Mouse (Mus musculus): ENCODE measurements around the gene Ppp1r12a.
"Not testable (repeated sequence)": the region's sequence is repeated elsewhere in the genome, so short reads cannot be mapped to it uniquely, and the experiment has no call there.

Gene Ppp1r12a

DNA sequence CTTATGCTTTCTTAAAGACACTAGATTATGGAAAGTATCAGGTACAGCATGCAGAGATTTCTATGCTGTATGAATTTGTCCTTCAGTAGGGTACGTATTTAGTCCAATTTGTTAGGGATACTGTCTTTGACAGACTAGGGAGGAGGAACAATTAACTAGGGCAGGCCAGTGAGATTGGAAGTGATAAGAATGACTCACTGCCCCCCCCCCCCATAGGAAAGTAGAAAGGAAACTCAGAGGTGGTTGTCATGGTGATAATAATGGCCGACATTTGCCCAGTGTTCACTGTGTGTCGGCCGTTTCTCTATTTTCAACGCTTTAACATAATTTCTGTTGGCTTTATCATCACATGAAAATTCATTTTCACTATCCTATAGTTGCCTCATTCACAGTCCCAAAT lies 47.4 kb downstream of the Ppp1r12a start:
- DNase-seq, result no peak

DNA sequence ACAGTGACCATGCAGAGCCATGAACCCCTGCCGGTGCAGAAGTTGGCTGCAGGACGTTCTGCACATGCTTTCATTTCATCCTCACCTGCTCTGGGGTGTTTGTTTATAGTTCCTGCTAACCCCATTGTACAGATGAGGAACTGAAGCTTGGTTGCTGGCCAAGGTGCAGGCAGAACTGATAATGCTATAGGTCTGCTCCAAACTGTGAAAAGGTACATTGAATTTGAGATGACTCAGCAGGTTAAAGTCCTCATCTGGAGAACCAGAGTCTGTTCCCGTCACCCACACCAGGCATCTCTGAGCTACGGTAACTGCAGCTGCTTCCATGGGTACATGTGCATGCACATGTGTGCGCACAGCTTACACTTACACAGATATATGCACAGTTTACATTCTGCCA lies 62.4 kb downstream of the Ppp1r12a start:
- no peak for DNase-seq

DNA sequence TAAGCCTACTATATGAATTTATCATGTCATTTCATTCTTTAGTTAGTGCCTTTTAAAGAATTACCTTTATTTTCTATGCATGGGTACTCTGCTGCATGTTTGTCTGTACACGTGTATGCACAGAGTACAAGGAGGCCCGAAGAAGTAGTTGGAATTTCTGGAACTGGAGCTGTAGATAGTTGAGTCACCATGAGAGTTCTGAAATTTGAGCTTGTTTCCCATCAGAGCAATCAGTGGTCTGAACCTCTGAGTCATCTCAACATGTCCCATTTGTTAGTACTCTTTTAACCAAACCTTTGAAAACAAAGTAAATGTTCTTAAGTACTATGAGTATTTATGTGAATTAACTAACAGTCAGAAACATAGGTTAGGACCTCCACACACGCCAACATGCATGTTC lies 75.1 kb downstream of the Ppp1r12a start:
- no peak for DNase-seq

GRCm38 (mm10) chr10:108239061-108239460 lies 77.1 kb downstream of the Ppp1r12a start:
- no peak for DNase-seq

DNA sequence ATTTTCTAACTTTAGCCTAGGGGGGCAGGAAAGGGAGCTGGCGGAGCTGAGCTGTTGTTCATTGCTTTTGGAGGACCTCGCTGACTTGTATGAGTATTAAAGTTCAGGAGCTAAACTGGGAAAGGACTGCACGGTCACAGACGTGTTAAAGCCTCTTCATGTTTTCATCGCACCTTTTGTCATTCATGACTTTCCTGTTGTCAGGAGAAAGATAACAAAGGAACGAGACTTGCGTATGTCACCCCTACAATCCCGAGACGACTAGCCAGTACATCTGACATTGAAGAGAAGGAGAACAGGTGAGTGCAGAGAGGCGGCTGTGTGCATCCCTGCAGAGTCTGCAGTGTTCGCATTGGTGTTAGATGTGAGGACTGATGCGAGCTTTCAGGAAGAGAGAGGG lies 88.7 kb downstream of the Ppp1r12a start:
- DNase-seq, result no peak

DNA sequence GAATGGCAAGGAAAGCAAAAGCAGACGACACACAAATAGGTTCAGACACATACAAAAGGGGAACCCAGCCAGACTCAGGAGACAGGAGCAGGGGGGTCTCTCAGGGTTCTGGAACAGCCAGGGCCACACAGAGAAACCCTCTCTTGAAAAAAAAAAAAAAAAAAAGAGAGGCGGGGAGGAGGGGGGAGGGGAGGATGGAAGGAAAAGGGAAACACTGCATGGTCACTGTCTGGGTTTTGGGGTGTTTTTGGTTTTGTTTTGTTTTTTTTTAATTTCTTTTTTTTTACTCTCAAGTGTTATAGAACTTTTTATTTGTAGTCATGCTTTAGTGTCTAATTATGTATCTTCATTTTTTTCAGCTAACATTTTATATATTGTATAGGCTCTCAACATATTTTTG lies 89.2 kb downstream of the Ppp1r12a start:
- DNase-seq, result no peak

GRCm38 (mm10) chr10:108255812-108256376 lies 93.9 kb downstream of the Ppp1r12a start:
- DNase-seq, result no peak

DNA sequence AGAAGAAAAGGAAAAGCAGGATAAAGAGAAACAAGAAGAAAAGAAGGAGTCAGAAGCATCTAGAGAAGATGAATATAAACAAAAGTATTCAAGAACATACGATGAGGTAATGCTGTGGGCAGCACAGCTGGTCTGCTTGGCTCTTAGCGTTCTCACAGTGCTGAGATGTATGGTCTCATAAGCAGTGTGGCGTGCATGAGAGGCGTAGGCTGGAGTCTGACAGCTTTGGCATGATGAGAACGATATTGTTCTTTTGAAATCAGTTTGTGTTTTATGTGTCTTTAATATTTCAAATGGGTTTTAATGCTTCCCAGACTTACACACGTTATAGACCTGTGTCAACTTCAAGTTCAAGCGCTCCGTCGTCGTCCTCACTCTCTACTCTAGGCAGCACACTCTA lies 98.9 kb downstream of the Ppp1r12a start:
- no peak for DNase-seq

DNA sequence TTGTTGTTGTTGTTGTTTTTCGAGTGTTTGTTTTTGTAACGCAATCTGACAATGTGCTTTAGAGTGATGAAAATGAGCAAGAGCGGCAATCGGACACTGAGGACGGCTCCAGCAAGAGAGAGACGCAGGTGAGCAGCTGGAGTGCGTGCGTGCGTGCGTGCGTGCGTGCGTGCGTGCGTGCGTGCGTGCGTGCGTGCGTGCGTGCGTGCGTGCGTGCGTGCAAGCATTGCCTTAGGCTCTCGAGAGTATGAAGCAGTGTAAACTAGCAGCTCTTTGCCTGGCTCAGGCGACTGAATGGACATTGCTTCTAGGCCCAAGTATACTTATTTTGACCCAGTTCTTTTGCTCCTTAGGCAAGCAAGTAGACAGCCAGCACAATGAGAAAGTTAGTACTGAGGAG lies 102.6 kb downstream of the Ppp1r12a start:
- DNase-seq, result no peak

DNA sequence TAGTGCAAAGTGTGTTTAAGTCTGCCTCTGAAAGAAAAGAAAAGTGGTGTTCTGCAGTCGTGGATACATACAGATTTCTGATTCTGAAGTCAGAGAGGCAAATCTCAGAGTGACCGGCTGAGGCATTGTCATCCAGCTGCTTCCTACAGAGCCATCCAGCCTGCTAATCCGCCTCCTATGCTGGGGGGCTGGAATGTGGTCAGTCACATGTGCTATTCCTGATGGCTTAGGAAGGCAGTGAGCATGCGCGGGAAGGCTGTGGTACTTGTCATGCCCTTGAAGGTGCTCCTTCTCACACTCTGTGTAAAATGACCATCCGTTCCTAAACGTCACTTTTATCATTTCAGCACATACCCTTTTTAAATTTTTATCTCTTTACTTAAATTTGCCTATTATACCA lies 109.2 kb downstream of the Ppp1r12a start:
- no peak for DNase-seq

- DNase-seq, result no peak
Observed at GRCm38 (mm10) chr10:108276678-108277077, 114.7 kb downstream of the Ppp1r12a start.

GRCm38 (mm10) chr10:108277198-108277597 lies 115.2 kb downstream of the Ppp1r12a start:
- DNase-seq, result no peak

- DNase-seq, result not testable (repeated sequence)
Observed at GRCm38 (mm10) chr10:108281099-108281498, 119.1 kb downstream of the Ppp1r12a start.

DNA sequence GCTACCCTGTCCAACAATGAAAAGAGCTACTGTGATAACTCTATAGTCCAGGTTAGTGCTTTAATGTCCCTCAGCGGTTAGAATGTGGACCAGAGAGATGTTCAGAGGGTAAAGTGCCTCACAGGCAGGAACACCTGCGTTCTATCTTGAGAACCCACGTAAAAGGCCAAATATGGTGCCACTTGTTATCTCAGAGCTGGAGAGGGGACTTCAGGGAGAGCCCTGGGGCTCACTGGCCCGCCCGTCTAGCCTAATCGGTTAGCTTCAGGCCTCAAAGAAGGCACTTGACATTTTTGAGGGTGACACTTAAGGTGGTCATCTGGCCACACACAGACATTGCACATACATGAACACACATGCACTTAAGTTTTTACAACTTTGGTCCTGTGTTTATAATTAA lies 120.4 kb downstream of the Ppp1r12a start:
- no peak for DNase-seq

DNA sequence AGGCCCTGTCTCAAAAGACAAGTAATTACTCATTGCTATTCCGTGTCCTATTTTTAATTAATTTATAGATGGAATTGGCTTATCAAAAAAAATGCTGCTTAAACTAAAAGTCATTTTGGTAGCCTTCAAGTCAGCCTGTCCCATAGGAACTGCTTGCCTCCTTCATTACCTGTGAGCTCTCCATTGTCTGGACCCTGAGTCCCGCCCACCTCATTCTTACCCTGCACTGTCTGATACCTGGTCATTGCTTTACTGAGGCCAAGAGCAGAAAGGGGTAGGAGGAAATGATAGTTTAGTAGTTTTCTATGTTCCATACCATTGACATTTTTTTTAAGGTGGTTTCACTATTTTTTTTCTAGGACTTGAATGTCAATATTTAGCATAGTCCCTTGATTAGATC lies 121.4 kb downstream of the Ppp1r12a start:
- no peak for DNase-seq

- no peak for DNase-seq
Observed at GRCm38 (mm10) chr10:108283837-108284236, 121.8 kb downstream of the Ppp1r12a start.

DNA sequence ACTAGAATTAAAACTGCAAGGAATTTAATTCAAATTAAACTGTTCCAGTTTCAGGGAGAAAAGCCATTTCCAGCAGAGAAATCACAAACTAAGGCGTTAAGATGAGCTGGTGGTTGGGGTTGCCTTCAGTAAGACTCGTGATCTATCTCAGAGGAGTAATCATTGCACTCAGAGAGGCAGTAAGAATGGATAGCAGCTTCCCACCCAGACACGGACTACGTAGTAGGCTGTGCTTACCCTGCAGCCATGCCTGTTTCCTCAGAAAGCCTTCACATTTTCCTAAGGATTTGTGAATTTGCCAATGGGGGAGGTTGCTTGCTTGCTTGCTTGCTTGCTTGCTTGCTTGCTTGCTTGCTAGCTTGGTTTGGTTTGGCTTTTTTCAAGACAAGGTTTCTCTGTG lies 122.5 kb downstream of the Ppp1r12a start:
- no peak for DNase-seq

- DNase-seq, result no peak
Observed at GRCm38 (mm10) chr10:108284977-108285376, 123.0 kb downstream of the Ppp1r12a start.

- no peak for DNase-seq
Observed at GRCm38 (mm10) chr10:108286658-108287437, 124.9 kb downstream of the Ppp1r12a start.

DNA sequence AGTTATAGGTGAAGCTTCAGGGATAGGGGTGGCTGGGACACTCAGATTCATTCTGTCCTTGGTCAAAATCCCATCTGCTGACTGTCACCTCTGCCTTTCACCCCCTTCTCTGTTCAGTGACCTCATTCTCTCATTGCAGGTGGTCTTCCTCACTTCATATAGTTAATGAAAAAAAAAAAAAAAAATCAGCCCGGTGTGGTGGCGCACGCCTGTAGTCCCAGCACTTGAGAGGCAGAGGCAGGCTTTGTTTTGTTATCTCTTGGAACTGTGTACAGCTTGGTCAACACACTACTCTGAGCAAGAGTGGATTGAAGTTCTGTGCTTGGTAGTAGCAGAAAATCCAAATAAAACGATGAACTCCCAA lies 125.4 kb downstream of the Ppp1r12a start:
- no peak for DNase-seq

DNA sequence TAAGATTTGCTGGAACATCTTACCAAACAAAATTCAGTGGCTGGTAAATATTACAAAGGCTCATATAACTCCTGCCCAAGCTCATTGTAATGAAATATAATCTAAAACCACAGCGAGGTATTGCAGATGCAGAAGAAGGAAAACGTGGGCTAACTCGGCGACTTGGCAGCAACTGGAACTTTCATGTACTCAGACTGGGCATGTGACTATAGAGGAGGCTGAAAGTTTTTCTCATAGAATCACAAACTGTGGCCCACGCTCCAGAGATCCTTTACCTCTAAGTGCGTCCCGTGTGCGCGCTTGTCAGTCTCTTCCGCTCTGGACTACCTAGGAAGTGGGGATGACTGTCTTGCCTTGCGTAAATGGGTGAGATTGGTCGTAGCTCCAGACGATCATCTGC lies 128.1 kb downstream of the Ppp1r12a start:
- no peak for DNase-seq

GRCm38 (mm10) chr10:108291688-108292471 lies 129.9 kb downstream of the Ppp1r12a start:
- no peak for DNase-seq

- DNase-seq, result no peak
Observed at GRCm38 (mm10) chr10:108292651-108293050, 130.7 kb downstream of the Ppp1r12a start.

GRCm38 (mm10) chr10:108293620-108294195 lies 131.7 kb downstream of the Ppp1r12a start:
- no peak for DNase-seq
